ENCODE assay signal across 8 mouse cellular contexts in genomic region chr7:79089111-79089510, GRCm38 (mm10). TPM values are rescaled to one million over a fixed set of nuclear protein-coding genes. Genes with fewer than 3 reads are reported as not detected.
DNase-seq lines count a peak whose midpoint lies in the region; ATAC-seq and TF ChIP-seq lines count a peak whose summit lies in the region.

No protein-coding gene starts in this region.

- peak; percentile 70 for TF ChIP-seq CTCF in heart, adult 2 months (IDR thresholded peaks at IDR 0.05)

- no peaks in the 10 kb centered on the region for H3K27me3 ChIP-seq in heart, adult 2 months (ENCODE audit: control insufficient read depth, insufficient read depth, low read length)
- H3K27me3 ChIP-seq in heart, embryonic 11.5 days (ENCODE audit: control insufficient read depth, insufficient read depth, low read length): no peaks in the 10 kb centered on the region; the same call in 1 of the 2 replicates

- H3K9ac ChIP-seq in heart, adult 2 months (ENCODE audit: low read depth, low read length): no peak overlapping the region
- H3K9ac ChIP-seq in heart, embryonic 11.5 days (ENCODE audit: low read depth, low read length): no peak overlapping the region

- DNase-seq in heart, adult 2 months: no peak
- peak; percentile 3 for DNase-seq in ovary, postnatal 14 days (ENCODE audit: low spot score)
- DNase-seq in ovary, adult 18-20 months (ENCODE audit: low spot score): no peak
- peak; percentile 25 for DNase-seq in cerebellum, adult 9-10 months
- peak; percentile 19 for DNase-seq in testis, postnatal 14 days (ENCODE audit: low spot score)
- DNase-seq in gastrocnemius, postnatal 14 days: no peak

- H3K27ac ChIP-seq in heart, adult 2 months: no peak overlapping the region
- H3K27ac ChIP-seq in heart, embryonic 11.5 days (ENCODE audit: low read depth, low read length): no peak overlapping the region

- intact Hi-C loops in heart, adult 2 months (cut with DNase I): no loop called here
- intact Hi-C loops in gastrocnemius, postnatal 14 days (cut with DNase I; ENCODE audit: low total_unique reads): no loop called here

- no peak overlapping the region for H3K4me2 ChIP-seq in heart, embryonic 11.5 days

- TF ChIP-seq POLR2A in heart, adult 2 months (IDR thresholded peaks at IDR 0.05; ENCODE audit: insufficient read depth, low read depth, low read length): no peak

- no peaks in the 10 kb centered on the region for H3K79me2 ChIP-seq in heart, adult 2 months (replicated peaks; ENCODE audit: control insufficient read depth, insufficient read depth, low read length)

- H3K4me3 ChIP-seq in heart, adult 2 months: no peak overlapping the region
- no peak overlapping the region for H3K4me3 ChIP-seq in heart, embryonic 11.5 days (ENCODE audit: low read depth, low read length)

- 71% methylated on average over 4 of the region's 4 CpGs for WGBS in heart, adult 2 months
- WGBS in heart, embryonic 11.5 days (ENCODE audit: insufficient replicate concordance): 63% methylated on average over 4 of the region's 4 CpGs

- no peaks in the 10 kb centered on the region for H3K36me3 ChIP-seq in heart, adult 2 months (ENCODE audit: control insufficient read depth, insufficient read depth, low read length)
- no peaks in the 10 kb centered on the region for H3K36me3 ChIP-seq in heart, embryonic 11.5 days (ENCODE audit: control insufficient read depth, insufficient read depth, low read length)

- no peaks in the 10 kb centered on the region for H3K9me3 ChIP-seq in heart, embryonic 11.5 days (replicated peaks; ENCODE audit: control insufficient read depth, low read length)

- no peak for ATAC-seq in heart, embryonic 11.5 days (replicated peaks; ENCODE audit: insufficient number of reproducible peaks, low FRiP score, low TSS enrichment)
- ATAC-seq in megakaryocyte-erythroid progenitor cell, adult 5-6 weeks (replicated peaks; ENCODE audit: low FRiP score, low TSS enrichment, poor library complexity, severe bottlenecking): no peak

- H3K4me1 ChIP-seq in heart, adult 2 months (ENCODE audit: control insufficient read depth, insufficient read depth, low read length): no peaks in the 10 kb centered on the region
- H3K4me1 ChIP-seq in heart, embryonic 11.5 days (ENCODE audit: control insufficient read depth, insufficient read depth, low read length): no peaks in the 10 kb centered on the region

- no peak for TF ChIP-seq EP300 in heart, adult 2 months (IDR thresholded peaks at IDR 0.05; ENCODE audit: insufficient read depth, low read depth, low read length)

RNA-seq across cellular contexts. Expression of gene Acan, which starts 35.8 kb away (rescaled TPM):
- under 1 TPM; 0.11 to 0.26 TPM for total RNA-seq in heart, adult 2 months (2021)
- 0.32 and 0.61 TPM in 2 replicates for polyA plus RNA-seq in heart, adult 2 months (2012; rRNA removed)
- polyA plus RNA-seq in heart, embryonic 11.5 days (2014; fragmentation: Nextera tagmentation; extraction: Ambion mirVana): 0.31 and 0.52 TPM in 2 replicates
- not detected in 2 replicates for total RNA-seq in megakaryocyte-erythroid progenitor cell, adult 5-6 weeks (2014; fragmentation: Nextera tagmentation)
- total RNA-seq in megakaryocyte-erythroid progenitor cell, adult 5-6 weeks (2017): not detected in 2 replicates
- total RNA-seq in gastrocnemius, postnatal 14 days (2021): 1 to 10 TPM; 2.0 to 2.4 TPM

RNA-seq across cellular contexts. Expression of gene Hapln3, which starts 41.7 kb away (rescaled TPM):
- under 1 TPM; 0.14 to 0.18 TPM for total RNA-seq in heart, adult 2 months (2021)
- polyA plus RNA-seq in heart, adult 2 months (2012; rRNA removed): 0.57 and 1.3 TPM in 2 replicates
- polyA plus RNA-seq in heart, embryonic 11.5 days (2014; fragmentation: Nextera tagmentation; extraction: Ambion mirVana): 1.2 and 1.4 TPM in 2 replicates
- not detected in 2 replicates for total RNA-seq in megakaryocyte-erythroid progenitor cell, adult 5-6 weeks (2014; fragmentation: Nextera tagmentation)
- not detected in 2 replicates for total RNA-seq in megakaryocyte-erythroid progenitor cell, adult 5-6 weeks (2017)
- under 1 TPM; 0.49 to 0.55 TPM for total RNA-seq in gastrocnemius, postnatal 14 days (2021)

RNA-seq across cellular contexts. Expression of gene Mfge8, which starts 59.7 kb away (rescaled TPM):
- total RNA-seq in heart, adult 2 months (2021): 100 to 1,000 TPM; 122 to 133 TPM
- 172 and 178 TPM in 2 replicates for polyA plus RNA-seq in heart, adult 2 months (2012; rRNA removed)
- 205 and 243 TPM in 2 replicates for polyA plus RNA-seq in heart, embryonic 11.5 days (2014; fragmentation: Nextera tagmentation; extraction: Ambion mirVana)
- total RNA-seq in megakaryocyte-erythroid progenitor cell, adult 5-6 weeks (2014; fragmentation: Nextera tagmentation): 5.3 and 13.3 TPM in 2 replicates
- total RNA-seq in megakaryocyte-erythroid progenitor cell, adult 5-6 weeks (2017): 6.2 and 9.7 TPM in 2 replicates
- 10 to 100 TPM; 67.9 to 70.7 TPM for total RNA-seq in gastrocnemius, postnatal 14 days (2021)

Comparison
In these comparisons a context has a peak if more than half of its experiments do, and no peak if none do; other contexts are left out.
1. DNase-seq: peak in ovary, postnatal 14 days (single experiment), cerebellum, adult 9-10 months (single experiment) and testis, postnatal 14 days (single experiment); none in heart, adult 2 months (0 of 2), ovary, adult 18-20 months (single experiment) and gastrocnemius, postnatal 14 days (single experiment).
2. RNA of gene Mfge8, which starts 59.7 kb away (total RNA-seq): 122 to 133 TPM in heart, adult 2 months and 67.9 to 70.7 TPM in gastrocnemius, postnatal 14 days; 5.3 to 13.3 TPM in megakaryocyte-erythroid progenitor cell, adult 5-6 weeks; every median in the first group is over 4 times any median in the second.